Mouse (Mus musculus): ENCODE data around the gene Lhpp.

Lhpp gene

GRCm38 (mm10) chr7:132730510-132730909 is 120.1 kb downstream of the Lhpp start:
- ATAC-seq (ENCODE audit: insufficient number of reproducible peaks, low FRiP score, low TSS enrichment), result no peak

DNA sequence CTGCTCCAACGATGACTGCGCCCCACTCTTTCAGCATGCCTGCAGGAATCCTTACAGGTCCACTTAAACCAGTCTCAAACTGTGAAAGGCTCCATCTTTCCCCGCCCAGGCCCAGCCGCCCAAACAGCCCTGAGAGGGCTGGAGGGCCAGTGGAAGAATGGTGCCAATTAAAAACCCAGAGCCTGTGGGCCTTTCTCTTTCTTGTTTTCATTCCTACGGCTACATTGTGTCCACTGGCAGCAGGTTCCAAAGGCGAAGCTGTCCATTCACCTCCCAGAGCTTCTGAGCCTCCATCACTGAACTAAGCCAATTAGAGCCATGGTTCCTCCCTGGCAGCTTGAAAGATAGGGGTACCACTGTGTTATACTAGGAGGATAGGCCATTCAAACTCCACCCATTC is 121.1 kb downstream of the Lhpp start:
- ATAC-seq (ENCODE audit: insufficient number of reproducible peaks, low FRiP score, low TSS enrichment), result no peak

GRCm38 (mm10) chr7:132732136-132732789 is 121.8 kb downstream of the Lhpp start:
- ATAC-seq (ENCODE audit: insufficient number of reproducible peaks, low FRiP score, low TSS enrichment), result no peak

GRCm38 (mm10) chr7:132733521-132733920 is 123.1 kb downstream of the Lhpp start:
- ATAC-seq (ENCODE audit: insufficient number of reproducible peaks, low FRiP score, low TSS enrichment), result no peak

GRCm38 (mm10) chr7:132734222-132734621 is 123.8 kb downstream of the Lhpp start:
- no peak for ATAC-seq (ENCODE audit: insufficient number of reproducible peaks, low FRiP score, low TSS enrichment)

- no peak for ATAC-seq (ENCODE audit: insufficient number of reproducible peaks, low FRiP score, low TSS enrichment)
These were observed 124.7 kb downstream of the Lhpp start for GRCm38 (mm10) chr7:132735145-132735544.

DNA sequence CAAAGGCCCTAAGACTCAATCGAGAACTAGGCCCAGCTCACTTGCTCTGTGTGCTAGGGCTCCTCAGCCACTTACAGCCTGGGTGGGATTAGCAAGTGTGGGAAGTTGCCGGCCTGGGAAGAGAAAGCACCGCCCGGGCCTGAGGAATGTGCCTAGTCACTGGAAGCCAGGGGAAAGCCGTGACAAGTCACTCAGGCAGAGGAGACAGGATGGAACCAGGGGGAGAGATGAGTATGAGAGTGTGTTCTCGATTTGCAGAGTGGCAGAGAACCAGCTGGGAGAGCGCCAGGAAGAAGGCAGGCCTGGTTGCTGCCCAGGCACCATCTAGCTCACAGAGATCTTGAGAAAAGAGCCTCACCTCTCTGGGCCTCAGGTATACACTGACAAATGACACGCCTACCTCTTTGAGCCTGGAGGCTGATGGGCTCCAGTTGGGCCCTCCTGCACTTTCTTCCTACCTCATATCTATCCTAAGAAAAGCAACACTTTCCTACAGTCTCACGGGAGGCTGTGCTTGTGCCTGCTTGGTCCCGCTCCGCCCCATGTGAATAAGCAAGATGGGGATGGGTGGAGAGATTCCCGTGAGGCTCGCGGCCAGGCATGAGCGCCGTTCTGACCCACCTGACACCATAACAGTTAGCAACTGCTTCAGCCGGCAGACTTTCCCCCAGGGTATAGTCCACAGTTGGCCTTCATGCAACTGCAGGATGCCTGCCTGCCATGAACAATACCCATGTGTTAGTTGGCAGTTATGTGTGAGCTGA is 125.8 kb downstream of the Lhpp start:
- ATAC-seq (ENCODE audit: insufficient number of reproducible peaks, low FRiP score, low TSS enrichment), result no peak

- ATAC-seq (ENCODE audit: insufficient number of reproducible peaks, low FRiP score, low TSS enrichment), result peak; percentile 49; the same call in 1 of the 2 replicates
These were observed 128.4 kb downstream of the Lhpp start for GRCm38 (mm10) chr7:132738844-132739243.

DNA sequence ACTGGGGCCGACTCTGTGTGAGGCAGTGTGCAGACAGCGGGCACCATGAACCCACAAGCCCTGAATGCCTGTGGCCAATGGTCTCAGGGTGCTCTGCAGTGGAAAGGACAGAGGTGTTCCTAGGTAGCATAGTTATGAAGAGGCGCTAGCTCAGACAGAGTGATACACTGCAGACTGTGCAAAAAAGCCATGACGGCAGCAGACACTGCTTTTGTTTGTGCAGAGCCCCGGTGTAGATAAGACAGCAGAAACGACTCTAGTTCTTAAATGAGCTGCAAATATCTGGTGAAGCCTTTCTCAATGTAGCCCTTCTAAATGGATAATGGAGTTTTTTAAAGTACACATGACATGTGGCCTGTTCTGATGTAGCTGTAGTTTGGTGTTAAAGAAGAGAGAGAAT is 129.4 kb downstream of the Lhpp start:
- ATAC-seq (ENCODE audit: insufficient number of reproducible peaks, low FRiP score, low TSS enrichment), result no peak

GRCm38 (mm10) chr7:132742912-132743311 is 132.5 kb downstream of the Lhpp start:
- ATAC-seq (ENCODE audit: insufficient number of reproducible peaks, low FRiP score, low TSS enrichment), result no peak

GRCm38 (mm10) chr7:132747096-132747495 is 136.7 kb downstream of the Lhpp start:
- peak; percentile 36; the same call in 1 of the 2 replicates for ATAC-seq (ENCODE audit: insufficient number of reproducible peaks, low FRiP score, low TSS enrichment)

DNA sequence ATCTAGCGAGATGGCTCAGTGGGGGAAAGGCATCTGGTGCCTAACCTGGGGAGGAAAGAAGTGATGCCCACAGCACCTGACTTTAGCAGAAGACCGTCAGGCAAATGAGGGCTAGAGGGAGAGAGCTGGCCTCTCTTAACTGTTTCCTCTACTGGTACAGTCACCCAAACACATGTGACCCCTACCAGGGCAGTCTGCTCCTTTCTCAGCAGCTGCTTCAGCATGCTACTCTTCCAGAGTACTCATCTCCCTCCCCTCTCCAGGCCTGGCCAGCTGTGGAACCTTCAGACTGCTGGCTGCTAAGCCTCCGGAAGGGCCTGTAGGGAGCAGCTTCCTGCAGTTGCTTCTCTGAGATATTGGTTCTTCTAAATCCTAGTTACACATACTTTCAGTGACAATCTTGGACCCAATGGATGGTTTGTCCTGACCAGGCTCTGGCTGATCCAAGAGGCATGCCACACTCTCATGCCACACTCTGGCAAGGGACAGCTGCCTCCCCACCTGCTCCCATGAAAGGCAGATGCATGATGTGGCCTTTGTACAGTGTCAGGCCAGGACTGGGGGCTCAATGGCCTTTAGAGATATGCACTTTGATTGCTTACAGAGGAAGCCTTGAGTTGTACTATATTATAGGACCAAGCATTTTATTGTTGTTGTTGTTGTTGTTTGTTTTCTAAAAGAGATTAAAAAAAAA is 137.8 kb downstream of the Lhpp start:
- no peak for ATAC-seq (ENCODE audit: insufficient number of reproducible peaks, low FRiP score, low TSS enrichment)

- ATAC-seq (ENCODE audit: insufficient number of reproducible peaks, low FRiP score, low TSS enrichment), result no peak
These were observed 139.1 kb downstream of the Lhpp start for GRCm38 (mm10) chr7:132749504-132749903.

DNA sequence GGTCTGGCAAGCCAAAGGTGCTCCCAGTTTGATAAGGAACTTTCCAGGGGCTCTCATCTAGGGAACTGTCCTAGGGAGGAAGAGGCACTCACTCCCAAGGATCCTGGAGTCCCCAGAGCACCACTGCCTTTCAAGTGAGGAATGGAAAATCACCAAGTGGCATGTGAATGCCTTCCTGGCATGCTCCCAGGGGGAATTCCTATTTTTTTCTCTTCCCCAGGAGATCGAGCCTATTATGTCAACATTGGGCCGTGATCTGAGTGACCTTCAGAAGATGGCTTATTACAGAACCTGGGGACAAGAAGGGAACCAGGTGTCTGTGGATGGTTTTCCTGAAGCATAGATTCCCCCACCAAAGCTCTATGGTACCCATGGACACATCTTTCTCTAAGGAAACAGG is 141.3 kb downstream of the Lhpp start:
- no peak for ATAC-seq (ENCODE audit: insufficient number of reproducible peaks, low FRiP score, low TSS enrichment)

GRCm38 (mm10) chr7:132753518-132754388 is 143.3 kb downstream of the Lhpp start:
- ATAC-seq (ENCODE audit: insufficient number of reproducible peaks, low FRiP score, low TSS enrichment), result no peak

DNA sequence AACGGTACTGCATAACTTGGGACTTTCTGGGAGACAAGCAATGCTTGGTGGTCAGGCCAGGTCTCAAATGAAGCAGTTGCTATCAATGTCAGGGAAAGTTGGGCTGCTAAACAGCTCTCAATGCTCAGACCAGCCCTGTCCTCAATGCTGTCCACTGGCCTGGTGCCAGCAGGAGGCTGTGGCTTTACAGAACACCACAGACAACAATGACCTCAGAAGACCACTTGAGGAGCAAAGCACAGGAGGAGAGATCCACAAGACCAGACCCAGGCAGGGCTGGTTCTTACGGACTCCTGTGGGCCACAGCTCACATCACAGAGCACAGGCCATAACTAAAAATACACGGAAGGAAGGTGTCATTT is 143.9 kb downstream of the Lhpp start:
- no peak for ATAC-seq (ENCODE audit: insufficient number of reproducible peaks, low FRiP score, low TSS enrichment)
